Mouse (Mus musculus): ENCODE measurements around the gene Slc35b2. TPM values are rescaled to one million over a fixed set of nuclear protein-coding genes. Genes with fewer than 3 reads are reported as not detected.
A peak's percentile ranks its signal among the peaks of the same experiment; 100 is the strongest.

Slc35b2 gene
- total RNA-seq, 2 experiments from 2014 or later = 23.7 to 24.3 TPM

GRCm38 (mm10) chr17:45544001-45544872 is 19.4 kb upstream of the Slc35b2 start:
- intact Hi-C loops (cut with DNase I) = no loop called here
- DNase-seq (ENCODE audit: low spot score) = no peak

GRCm38 (mm10) chr17:45544873-45545277 is 18.8 kb upstream of the Slc35b2 start:
- intact Hi-C loops (cut with DNase I) = no loop called here
- no peak for DNase-seq (ENCODE audit: low spot score)

GRCm38 (mm10) chr17:45545278-45545961 is 18.3 kb upstream of the Slc35b2 start:
- intact Hi-C loops (cut with DNase I) = no loop called here
- no peak for DNase-seq (ENCODE audit: low spot score)

GRCm38 (mm10) chr17:45546941-45547340 is 16.7 kb upstream of the Slc35b2 start:
- intact Hi-C loops (cut with DNase I) = no loop called here
- no peak for DNase-seq (ENCODE audit: low spot score)

- intact Hi-C loops (cut with DNase I) = no loop called here
- no peak for DNase-seq (ENCODE audit: low spot score)
These were observed 16.0 kb upstream of the Slc35b2 start for GRCm38 (mm10) chr17:45547461-45548190.

GRCm38 (mm10) chr17:45548541-45549512 is 14.8 kb upstream of the Slc35b2 start:
- intact Hi-C loops (cut with DNase I) = no loop called here
- DNase-seq (ENCODE audit: low spot score) = no peak

- DNase-seq (ENCODE audit: low spot score) = no peak
- intact Hi-C loops (cut with DNase I) = no loop called here
These were observed 14.0 kb upstream of the Slc35b2 start, which contains the start of gene Tmem151b for GRCm38 (mm10) chr17:45549617-45550181. Gene Tmem151b (minus strand): TSS chr17:45549677.

- no peak for DNase-seq (ENCODE audit: low spot score)
- intact Hi-C loops (cut with DNase I) = no loop called here
These were observed 13.4 kb upstream of the Slc35b2 start for GRCm38 (mm10) chr17:45550253-45550652.

GRCm38 (mm10) chr17:45551249-45551796 is 12.4 kb upstream of the Slc35b2 start:
- no peak for DNase-seq (ENCODE audit: low spot score)
- intact Hi-C loops (cut with DNase I) = no loop called here

GRCm38 (mm10) chr17:45551816-45552451 is 11.7 kb upstream of the Slc35b2 start:
- DNase-seq (ENCODE audit: low spot score) = no peak
- intact Hi-C loops (cut with DNase I) = loop anchor here (1.0 kb wide), 2 partner anchors 36 to 74 kb away; no protein-coding TSS in a partner anchor

- intact Hi-C loops (cut with DNase I) = no loop called here
- no peak for DNase-seq (ENCODE audit: low spot score)
These were observed 10.6 kb upstream of the Slc35b2 start for GRCm38 (mm10) chr17:45553065-45553464.

GRCm38 (mm10) chr17:45554420-45554819 is 9.3 kb upstream of the Slc35b2 start:
- intact Hi-C loops (cut with DNase I) = no loop called here
- no peak for DNase-seq (ENCODE audit: low spot score)

GRCm38 (mm10) chr17:45555452-45556106 is 8.1 kb upstream of the Slc35b2 start, which contains the start of gene Nfkbie:
Gene Nfkbie (plus strand): TSS chr17:45555703.
- peak; percentile 86 for DNase-seq (ENCODE audit: low spot score)
- intact Hi-C loops (cut with DNase I) = no loop called here

- no peak for DNase-seq (ENCODE audit: low spot score)
- intact Hi-C loops (cut with DNase I) = no loop called here
These were observed 7.6 kb upstream of the Slc35b2 start for GRCm38 (mm10) chr17:45556107-45556489.

- intact Hi-C loops (cut with DNase I) = no loop called here
- DNase-seq (ENCODE audit: low spot score) = no peak
These were observed 7.0 kb upstream of the Slc35b2 start for GRCm38 (mm10) chr17:45556514-45557245.

GRCm38 (mm10) chr17:45557246-45557824 is 6.3 kb upstream of the Slc35b2 start:
- DNase-seq (ENCODE audit: low spot score) = no peak
- intact Hi-C loops (cut with DNase I) = no loop called here
